Mouse (Mus musculus): ENCODE data around the gene Tfeb.

The Tfeb gene

GRCm38 (mm10) chr17:47833628-47834481 is 97.0 kb downstream of the Tfeb start:
- DNase-seq = peak; percentile 59

- no peak for DNase-seq
Measured at GRCm38 (mm10) chr17:47834482-47834767, 97.6 kb downstream of the Tfeb start, which contains the start of gene Mdfi. Gene Mdfi (minus strand): TSS chr17:47834691.

GRCm38 (mm10) chr17:47837808-47838207 is 101.0 kb downstream of the Tfeb start:
- DNase-seq = peak; percentile 76

GRCm38 (mm10) chr17:47841521-47841920 is 104.7 kb downstream of the Tfeb start:
- no peak for DNase-seq
